Mouse (Mus musculus) small intestine, adult 2 months (tissue): Measurements from ENCODE around the gene Boll.

ENCODE experiments used
- CTCF ChIP-seq: fragments of 200-500 bp; IDR thresholded peaks from 2 replicates; pipeline ENCODE4 v1.5.1; 2012; ENCODE audit warnings: low read depth, mild to moderate bottlenecking, control low read depth, inconsistent platforms, low read length, moderate library complexity, mixed read lengths; ENCODE audit not compliant: insufficient replicate concordance, insufficient read length; ENCODE audit errors: extremely low read depth
- POLR2A ChIP-seq: fragments of 200-500 bp; IDR thresholded peaks from 2 replicates; pipeline ENCODE4 v1.6.1; 2012; ENCODE audit warnings: low read depth, mild to moderate bottlenecking, control low read depth, inconsistent platforms, low read length, moderate library complexity

DNA sequence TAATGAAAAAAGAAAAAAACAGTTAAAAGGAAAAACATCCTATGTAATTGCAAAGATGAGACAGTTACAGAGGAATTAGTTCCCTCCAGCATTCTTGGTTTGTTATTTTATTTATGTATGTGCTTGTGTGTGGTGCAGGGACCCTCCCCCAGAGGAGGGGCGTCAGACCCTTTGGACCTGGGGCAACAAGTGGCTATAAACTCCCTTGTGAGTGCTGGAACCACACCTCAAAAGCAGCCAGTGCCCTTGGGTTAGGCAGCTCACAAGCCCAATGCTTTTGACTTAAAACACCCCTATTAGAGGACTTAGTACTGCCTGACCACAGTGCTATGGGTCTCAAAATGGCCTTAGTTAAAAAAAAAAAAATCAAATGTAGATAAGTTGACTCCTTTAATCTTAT is 135.9 kb downstream of the Boll start:
- TF ChIP-seq CTCF (no peak), POLR2A (no peak)
